Mouse (Mus musculus): Measurements from ENCODE around the gene Sept9. TPM values are rescaled to one million over a fixed set of nuclear protein-coding genes. Genes with fewer than 3 reads are reported as not detected.

Gene Sept9
- polyA plus RNA-seq, 1 experiment: 12.2 TPM

- H3K4me3 ChIP-seq (ENCODE audit: control insufficient read depth, low read depth, low read length): no peak overlapping the region
- no peaks in the 10 kb centered on the region for H3K27me3 ChIP-seq (ENCODE audit: control insufficient read depth, insufficient read depth, low read length)
- H3K27ac ChIP-seq (ENCODE audit: control insufficient read depth, insufficient read depth, low read depth, low read length): no peak overlapping the region
- no peaks in the 10 kb centered on the region for H3K36me3 ChIP-seq (ENCODE audit: control insufficient read depth, insufficient read depth, low read length)
- H3K4me1 ChIP-seq (ENCODE audit: control insufficient read depth, insufficient read depth, low read length): peaks cover 2% of the 10 kb centered on the region; the same call in 1 of the 2 replicates
- no peak for TF ChIP-seq POLR2A (IDR thresholded peaks at IDR 0.05; ENCODE audit: control insufficient read depth, low read depth, low read length)
- no peak for TF ChIP-seq CTCF (IDR thresholded peaks at IDR 0.05; ENCODE audit: control insufficient read depth, insufficient read depth, insufficient replicate concordance, low read depth, low read length)
Measured at GRCm38 (mm10) chr11:117175472-117175871, 24.0 kb upstream of the Sept9 start.

GRCm38 (mm10) chr11:117176304-117176703 is 23.2 kb upstream of the Sept9 start:
- peaks cover 2% of the 10 kb centered on the region; the same call in 1 of the 2 replicates for H3K4me1 ChIP-seq (ENCODE audit: control insufficient read depth, insufficient read depth, low read length)
- H3K27ac ChIP-seq (ENCODE audit: control insufficient read depth, insufficient read depth, low read depth, low read length): no peak overlapping the region
- no peaks in the 10 kb centered on the region for H3K36me3 ChIP-seq (ENCODE audit: control insufficient read depth, insufficient read depth, low read length)
- H3K27me3 ChIP-seq (ENCODE audit: control insufficient read depth, insufficient read depth, low read length): no peaks in the 10 kb centered on the region
- peak; percentile 54; the same call in 1 of the 2 replicates for TF ChIP-seq CTCF (IDR thresholded peaks at IDR 0.05; ENCODE audit: control insufficient read depth, insufficient read depth, insufficient replicate concordance, low read depth, low read length)
- TF ChIP-seq POLR2A (IDR thresholded peaks at IDR 0.05; ENCODE audit: control insufficient read depth, low read depth, low read length): no peak
- no peak overlapping the region for H3K4me3 ChIP-seq (ENCODE audit: control insufficient read depth, low read depth, low read length)

GRCm38 (mm10) chr11:117176900-117177299 is 22.6 kb upstream of the Sept9 start:
- H3K27ac ChIP-seq (ENCODE audit: control insufficient read depth, insufficient read depth, low read depth, low read length): no peak overlapping the region
- TF ChIP-seq POLR2A (IDR thresholded peaks at IDR 0.05; ENCODE audit: control insufficient read depth, low read depth, low read length): no peak
- TF ChIP-seq CTCF (IDR thresholded peaks at IDR 0.05; ENCODE audit: control insufficient read depth, insufficient read depth, insufficient replicate concordance, low read depth, low read length): no peak

GRCm38 (mm10) chr11:117177303-117177979 is 22.0 kb upstream of the Sept9 start:
- TF ChIP-seq CTCF (IDR thresholded peaks at IDR 0.05; ENCODE audit: control insufficient read depth, insufficient read depth, insufficient replicate concordance, low read depth, low read length) (peak; percentile 83; the same call in 1 of the 2 replicates), POLR2A (IDR thresholded peaks at IDR 0.05; ENCODE audit: control insufficient read depth, low read depth, low read length) (no peak)
- Histone ChIP-seq H3K4me1 (ENCODE audit: control insufficient read depth, insufficient read depth, low read length) (peaks cover 2% of the 10 kb centered on the region; the same call in 1 of the 2 replicates), H3K4me3 (ENCODE audit: control insufficient read depth, low read depth, low read length) (no peak overlapping the region), H3K36me3 (ENCODE audit: control insufficient read depth, insufficient read depth, low read length) (no peaks in the 10 kb centered on the region), H3K27me3 (ENCODE audit: control insufficient read depth, insufficient read depth, low read length) (no peaks in the 10 kb centered on the region), H3K27ac (ENCODE audit: control insufficient read depth, insufficient read depth, low read depth, low read length) (no peak overlapping the region)

More at GRCm38 (mm10) chr11:117176900-117177299, 22.6 kb upstream of the Sept9 start:
- Histone ChIP-seq H3K27me3 (ENCODE audit: control insufficient read depth, insufficient read depth, low read length) (no peaks in the 10 kb centered on the region), H3K4me1 (ENCODE audit: control insufficient read depth, insufficient read depth, low read length) (peaks cover 2% of the 10 kb centered on the region; the same call in 1 of the 2 replicates), H3K4me3 (ENCODE audit: control insufficient read depth, low read depth, low read length) (no peak overlapping the region), H3K36me3 (ENCODE audit: control insufficient read depth, insufficient read depth, low read length) (no peaks in the 10 kb centered on the region)

GRCm38 (mm10) chr11:117179902-117180301 is 19.6 kb upstream of the Sept9 start:
- peak; percentile 88; the same call in 1 of the 2 replicates for TF ChIP-seq CTCF (IDR thresholded peaks at IDR 0.05; ENCODE audit: control insufficient read depth, insufficient read depth, insufficient replicate concordance, low read depth, low read length)
- TF ChIP-seq POLR2A (IDR thresholded peaks at IDR 0.05; ENCODE audit: control insufficient read depth, low read depth, low read length): no peak
- no peak overlapping the region for H3K4me3 ChIP-seq (ENCODE audit: control insufficient read depth, low read depth, low read length)
- H3K27ac ChIP-seq (ENCODE audit: control insufficient read depth, insufficient read depth, low read depth, low read length): no peak overlapping the region
- peaks cover 2% of the 10 kb centered on the region; the same call in 1 of the 2 replicates for H3K4me1 ChIP-seq (ENCODE audit: control insufficient read depth, insufficient read depth, low read length)
- no peaks in the 10 kb centered on the region for H3K36me3 ChIP-seq (ENCODE audit: control insufficient read depth, insufficient read depth, low read length)
- H3K27me3 ChIP-seq (ENCODE audit: control insufficient read depth, insufficient read depth, low read length): no peaks in the 10 kb centered on the region

- Histone ChIP-seq H3K4me1 (ENCODE audit: control insufficient read depth, insufficient read depth, low read length) (peaks cover 2% of the 10 kb centered on the region; the same call in 1 of the 2 replicates), H3K36me3 (ENCODE audit: control insufficient read depth, insufficient read depth, low read length) (no peaks in the 10 kb centered on the region), H3K27ac (ENCODE audit: control insufficient read depth, insufficient read depth, low read depth, low read length) (no peak overlapping the region), H3K4me3 (ENCODE audit: control insufficient read depth, low read depth, low read length) (no peak overlapping the region), H3K27me3 (ENCODE audit: control insufficient read depth, insufficient read depth, low read length) (no peaks in the 10 kb centered on the region)
- TF ChIP-seq POLR2A (IDR thresholded peaks at IDR 0.05; ENCODE audit: control insufficient read depth, low read depth, low read length): no peak
- TF ChIP-seq CTCF (IDR thresholded peaks at IDR 0.05; ENCODE audit: control insufficient read depth, insufficient read depth, insufficient replicate concordance, low read depth, low read length): no peak
Measured at GRCm38 (mm10) chr11:117182808-117183207, 16.7 kb upstream of the Sept9 start.

GRCm38 (mm10) chr11:117183299-117183698 is 16.2 kb upstream of the Sept9 start:
- H3K27me3 ChIP-seq (ENCODE audit: control insufficient read depth, insufficient read depth, low read length): no peaks in the 10 kb centered on the region
- H3K36me3 ChIP-seq (ENCODE audit: control insufficient read depth, insufficient read depth, low read length): no peaks in the 10 kb centered on the region
- H3K27ac ChIP-seq (ENCODE audit: control insufficient read depth, insufficient read depth, low read depth, low read length): no peak overlapping the region
- peaks cover 2% of the 10 kb centered on the region; the same call in 1 of the 2 replicates for H3K4me1 ChIP-seq (ENCODE audit: control insufficient read depth, insufficient read depth, low read length)
- TF ChIP-seq CTCF (IDR thresholded peaks at IDR 0.05; ENCODE audit: control insufficient read depth, insufficient read depth, insufficient replicate concordance, low read depth, low read length): no peak
- no peak overlapping the region for H3K4me3 ChIP-seq (ENCODE audit: control insufficient read depth, low read depth, low read length)
